Mouse (Mus musculus) cortical plate, adult 2 months (tissue): ENCODE data around the gene Rapgef5. TPM values are rescaled to one million over a fixed set of nuclear protein-coding genes. Genes with fewer than 3 reads are reported as not detected.

ENCODE experiments used
- H3K27ac ChIP-seq: fragments of 200-500 bp; 2 replicates; pipeline ENCODE4 v1.5.1; 2012; ENCODE audit warnings: low read length, control low read depth, inconsistent platforms; ENCODE audit not compliant: insufficient read depth
- H3K4me1 ChIP-seq: fragments of 200-500 bp; 2 replicates; pipeline ENCODE4 v1.6.1; 2011; ENCODE audit warnings: low read length; ENCODE audit not compliant: control insufficient read depth, insufficient read depth
- H3K4me3 ChIP-seq: fragments of 200-500 bp; 2 replicates; pipeline ENCODE4 v1.5.1; 2011; ENCODE audit warnings: mild to moderate bottlenecking, low read length, control low read depth; ENCODE audit not compliant: insufficient read depth
- CTCF ChIP-seq: fragments of 200-500 bp; IDR thresholded peaks from 2 replicates; pipeline ENCODE4 v1.5.1; 2011; ENCODE audit warnings: mild to moderate bottlenecking, control low read depth, low read length; ENCODE audit not compliant: insufficient read depth; ENCODE audit errors: extremely low read depth
- POLR2A ChIP-seq: fragments of 200-500 bp; IDR thresholded peaks from 2 replicates; pipeline ENCODE4 v1.6.1; 2011; ENCODE audit warnings: mild to moderate bottlenecking, low read length, control low read depth; ENCODE audit not compliant: insufficient read depth; ENCODE audit errors: extremely low read depth
- polyA plus RNA-seq: library from polyadenylated mRNA; depleted of rRNA; stranded (reverse); fragments of >200 nt; gene quantifications from 2 replicates; pipeline ENCODE4 v1.2.3, GENCODE M21; 2012

The Rapgef5 gene
- polyA plus RNA-seq, 1 experiment, result 61.7 TPM

GRCm38 (mm10) chr12:117727481-117728177 is 211.3 kb downstream of the Rapgef5 start:
- Histone ChIP-seq H3K4me1 (peaks cover 3% of the 10 kb centered on the region; the same call in 1 of the 2 replicates), H3K4me3 (no peak overlapping the region), H3K27ac (no peak overlapping the region)
- TF ChIP-seq POLR2A, result no peak
- TF ChIP-seq CTCF, result no peak

GRCm38 (mm10) chr12:117728178-117728611 is 211.9 kb downstream of the Rapgef5 start:
- Histone ChIP-seq H3K4me1 (peaks cover 3% of the 10 kb centered on the region; the same call in 1 of the 2 replicates), H3K4me3 (no peak overlapping the region), H3K27ac (no peak overlapping the region)
- TF ChIP-seq CTCF (no peak), POLR2A (no peak)

DNA sequence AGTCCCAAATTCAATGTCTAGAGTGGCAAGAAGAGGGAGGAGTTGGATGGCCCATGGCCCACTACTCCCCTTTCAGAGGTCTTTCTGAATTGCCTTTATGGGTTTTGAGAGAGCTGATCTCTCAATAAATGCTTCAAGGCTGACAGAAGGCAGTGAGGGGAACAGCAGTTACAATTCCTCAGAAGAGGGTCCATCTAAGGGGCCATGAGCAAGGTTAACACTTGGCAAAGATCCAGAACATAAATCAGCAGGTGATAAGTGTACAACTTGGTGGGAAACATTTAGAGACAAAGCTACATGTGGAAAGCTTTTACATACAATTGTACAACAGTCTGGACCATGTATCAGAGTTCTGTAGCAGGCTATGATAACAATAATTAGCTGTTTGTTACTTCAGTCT is 217.3 kb downstream of the Rapgef5 start:
- Histone ChIP-seq H3K4me1 (peaks cover 1% of the 10 kb centered on the region; the same call in 1 of the 2 replicates), H3K27ac (no peak overlapping the region), H3K4me3 (no peak overlapping the region)
- no peak for TF ChIP-seq CTCF

DNA sequence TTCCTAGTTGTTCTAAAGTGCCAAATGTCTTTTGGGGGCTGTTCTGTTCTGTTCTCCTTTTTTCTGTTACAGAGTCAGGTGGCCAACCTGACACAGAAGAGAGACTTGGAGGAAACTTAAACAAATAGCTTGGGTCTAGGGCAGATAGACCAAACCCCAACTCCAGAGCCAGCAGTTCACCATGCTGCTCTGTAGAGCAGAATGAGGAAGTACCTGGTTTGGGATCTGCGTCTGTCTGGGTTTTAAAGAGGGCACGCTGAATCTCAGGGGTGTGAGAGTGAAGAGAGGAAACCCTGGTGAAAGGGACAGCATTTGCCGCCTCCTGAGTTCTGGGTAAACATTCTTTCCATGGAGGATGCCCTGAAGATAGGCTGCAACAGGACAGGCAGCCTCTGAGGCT is 219.9 kb downstream of the Rapgef5 start:
- no peak for TF ChIP-seq POLR2A
- TF ChIP-seq CTCF, result no peak
- Histone ChIP-seq H3K4me1 (no peaks in the 10 kb centered on the region), H3K4me3 (no peak overlapping the region), H3K27ac (no peak overlapping the region)

DNA sequence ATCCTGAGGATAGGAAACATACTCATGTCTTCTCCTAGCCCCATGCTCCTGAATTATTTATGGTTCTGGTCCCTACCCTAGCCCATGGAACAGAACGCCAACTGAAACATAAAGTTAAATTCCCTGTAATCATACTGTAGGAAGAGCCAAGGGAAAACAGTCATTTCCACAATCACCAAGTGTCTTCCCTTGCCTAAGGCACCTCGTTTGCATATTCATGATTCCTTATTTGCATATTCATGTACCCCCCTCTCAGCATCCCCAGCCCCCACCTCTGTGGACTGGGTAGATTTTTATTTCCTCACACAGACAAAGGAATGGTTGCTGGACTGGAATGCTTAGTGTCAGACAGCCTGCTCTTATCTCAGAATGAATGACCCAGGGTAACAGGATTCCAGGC is 220.6 kb downstream of the Rapgef5 start:
- Histone ChIP-seq H3K4me3 (no peak overlapping the region), H3K27ac (no peak overlapping the region), H3K4me1 (no peaks in the 10 kb centered on the region)
- TF ChIP-seq POLR2A, result no peak
- no peak for TF ChIP-seq CTCF

- H3K27ac ChIP-seq, result no peak overlapping the region
- H3K4me1 ChIP-seq, result no peaks in the 10 kb centered on the region
- no peak overlapping the region for H3K4me3 ChIP-seq
- TF ChIP-seq CTCF, result no peak
- TF ChIP-seq POLR2A, result no peak
Measured at GRCm38 (mm10) chr12:117737332-117738031, 221.2 kb downstream of the Rapgef5 start.

DNA sequence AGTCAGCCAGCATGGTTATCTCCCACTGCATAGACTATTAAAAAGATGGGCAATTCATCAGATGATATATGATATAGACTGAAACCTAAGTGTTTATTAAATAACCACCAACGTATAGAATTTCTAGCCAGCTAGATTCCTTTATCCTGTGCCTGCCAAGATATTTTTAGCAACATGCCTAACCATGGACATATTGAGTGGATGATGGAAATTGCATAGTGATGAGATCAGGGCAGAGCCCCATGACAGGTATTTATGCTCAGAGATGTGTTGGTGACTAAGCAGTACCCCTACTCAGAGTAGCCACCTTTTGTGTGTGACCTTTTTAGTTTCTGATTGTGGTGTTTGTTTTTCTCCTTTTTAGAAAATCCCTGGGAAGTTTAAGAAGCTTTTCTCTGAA is 226.2 kb downstream of the Rapgef5 start:
- Histone ChIP-seq H3K4me1 (no peaks in the 10 kb centered on the region; the same call in 1 of the 2 replicates), H3K4me3 (no peak overlapping the region), H3K27ac (no peak overlapping the region)
- no peak for TF ChIP-seq POLR2A
- no peak for TF ChIP-seq CTCF

- TF ChIP-seq CTCF (no peak), POLR2A (no peak)
- H3K4me1 ChIP-seq, result no peaks in the 10 kb centered on the region; the same call in 1 of the 2 replicates
- no peak overlapping the region for H3K4me3 ChIP-seq
- no peak overlapping the region for H3K27ac ChIP-seq
Measured at GRCm38 (mm10) chr12:117744580-117745483, 228.6 kb downstream of the Rapgef5 start.

DNA sequence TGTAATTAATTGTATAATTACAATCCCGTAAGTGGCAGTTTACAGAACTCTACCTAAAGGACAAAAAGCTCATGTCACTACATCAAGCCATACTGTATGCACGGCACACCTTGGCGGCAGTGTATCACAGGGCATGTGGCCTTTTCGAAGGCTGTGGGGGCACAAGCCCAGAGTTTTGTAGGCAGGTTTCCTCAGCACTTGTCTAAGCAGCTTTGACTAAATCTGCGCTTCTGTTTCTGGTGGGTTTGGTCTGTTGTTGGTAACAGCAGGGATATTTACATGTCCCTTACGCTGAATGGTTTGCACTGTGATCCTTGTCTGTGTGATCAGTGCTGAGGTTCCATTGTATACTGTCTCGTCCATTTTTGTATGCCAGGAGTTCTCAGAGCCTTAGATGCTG is 230.3 kb downstream of the Rapgef5 start:
- TF ChIP-seq POLR2A, result no peak
- TF ChIP-seq CTCF, result no peak
- Histone ChIP-seq H3K27ac (no peak overlapping the region), H3K4me1 (no peaks in the 10 kb centered on the region; the same call in 1 of the 2 replicates), H3K4me3 (no peak overlapping the region)

- H3K4me3 ChIP-seq, result no peak overlapping the region
- no peaks in the 10 kb centered on the region for H3K4me1 ChIP-seq
- no peak overlapping the region for H3K27ac ChIP-seq
- no peak for TF ChIP-seq CTCF
- TF ChIP-seq POLR2A, result no peak
Measured at GRCm38 (mm10) chr12:117751045-117751444, 234.8 kb downstream of the Rapgef5 start.
